Mouse (Mus musculus): ENCODE measurements around the gene Ddx1. TPM values are rescaled to one million over a fixed set of nuclear protein-coding genes. Genes with fewer than 3 reads are reported as not detected.
A peak's percentile ranks its signal among the peaks of the same experiment; 100 is the strongest.

Ddx1 gene
- 100 to 1,000 TPM; 141 to 152 (median 144) TPM for total RNA-seq (2022)

GRCm38 (mm10) chr12:13248691-13249572 lies at the start of gene Ddx1:
Gene Ddx1, minus strand, starts transcription at chr12:13249213.
- DNase-seq (ENCODE audit: low spot score in 2 of 2), result peak; percentile 64 to 80

GRCm38 (mm10) chr12:13293421-13293881 lies 44.4 kb upstream of the Ddx1 start:
- DNase-seq (ENCODE audit: low spot score in 2 of 2), result peak in 1 of 2 experiments; percentile 31

- no peak for DNase-seq (ENCODE audit: low spot score in 2 of 2)
Measured at GRCm38 (mm10) chr12:13291453-13291852, 42.4 kb upstream of the Ddx1 start.

GRCm38 (mm10) chr12:13269570-13270390 lies 20.8 kb upstream of the Ddx1 start:
- DNase-seq (ENCODE audit: low spot score in 2 of 2), result no peak

- peak; percentile 70 to 83 for DNase-seq (ENCODE audit: low spot score in 2 of 2)
Measured at GRCm38 (mm10) chr12:13268826-13269449, 19.9 kb upstream of the Ddx1 start, which contains the start of gene Nbas. Gene Nbas, plus strand, starts transcription at chr12:13269133.

GRCm38 (mm10) chr12:13268412-13268811 lies 19.4 kb upstream of the Ddx1 start:
- DNase-seq (ENCODE audit: low spot score in 2 of 2), result no peak

- DNase-seq (ENCODE audit: low spot score in 2 of 2), result no peak
Measured at GRCm38 (mm10) chr12:13255701-13256100, 6.7 kb upstream of the Ddx1 start.

GRCm38 (mm10) chr12:13255068-13255467 lies 6.1 kb upstream of the Ddx1 start:
- DNase-seq (ENCODE audit: low spot score in 2 of 2), result no peak

GRCm38 (mm10) chr12:13249573-13249919 lies 533 bp upstream of the Ddx1 start:
- DNase-seq (ENCODE audit: low spot score in 2 of 2), result no peak

GRCm38 (mm10) chr12:13242453-13242852 lies 6.6 kb downstream of the Ddx1 start:
- DNase-seq (ENCODE audit: low spot score in 2 of 2), result no peak

GRCm38 (mm10) chr12:13218101-13218514 lies 30.9 kb downstream of the Ddx1 start:
- DNase-seq (ENCODE audit: low spot score in 2 of 2), result no peak

GRCm38 (mm10) chr12:13217568-13217967 lies 31.4 kb downstream of the Ddx1 start:
- no peak for DNase-seq (ENCODE audit: low spot score in 2 of 2)

GRCm38 (mm10) chr12:13216501-13217103 lies 32.4 kb downstream of the Ddx1 start:
- no peak for DNase-seq (ENCODE audit: low spot score in 2 of 2)

GRCm38 (mm10) chr12:13214345-13215278 lies 34.4 kb downstream of the Ddx1 start:
- peak; percentile 79 to 85 for DNase-seq (ENCODE audit: low spot score in 2 of 2)

GRCm38 (mm10) chr12:13211746-13212482 lies 37.1 kb downstream of the Ddx1 start:
- DNase-seq (ENCODE audit: low spot score in 2 of 2), result peak; percentile 50 to 81

- peak in 1 of 2 experiments; percentile 66 for DNase-seq (ENCODE audit: low spot score in 2 of 2)
Measured at GRCm38 (mm10) chr12:13209692-13210377, 39.2 kb downstream of the Ddx1 start.

GRCm38 (mm10) chr12:13208983-13209451 lies 40.0 kb downstream of the Ddx1 start:
- DNase-seq (ENCODE audit: low spot score in 2 of 2), result no peak

GRCm38 (mm10) chr12:13208517-13208916 lies 40.5 kb downstream of the Ddx1 start:
- DNase-seq (ENCODE audit: low spot score in 2 of 2), result no peak

- no peak for DNase-seq (ENCODE audit: low spot score in 2 of 2)
Measured at GRCm38 (mm10) chr12:13207099-13207498, 41.9 kb downstream of the Ddx1 start.
